Mouse (Mus musculus) small intestine, adult 10 weeks (tissue): ENCODE measurements around the gene Vmn2r33. TPM values are rescaled to one million over a fixed set of nuclear protein-coding genes. Genes with fewer than 3 reads are reported as not detected.

Source experiments
- polyA plus RNA-seq: library from polyadenylated mRNA; stranded (reverse); fragments of 350-450 nt; fragmentation: Illumina TruSeq; extraction: RNeasy Lipid Tissue Mini Kit (QIAGEN cat#74804); gene quantifications from one replicate; pipeline ENCODE4 v1.2.3, GENCODE M21; 2014; ENCODE audit warnings: low replicate concordance

Vmn2r33 gene
- not detected for polyA plus RNA-seq

DNA sequence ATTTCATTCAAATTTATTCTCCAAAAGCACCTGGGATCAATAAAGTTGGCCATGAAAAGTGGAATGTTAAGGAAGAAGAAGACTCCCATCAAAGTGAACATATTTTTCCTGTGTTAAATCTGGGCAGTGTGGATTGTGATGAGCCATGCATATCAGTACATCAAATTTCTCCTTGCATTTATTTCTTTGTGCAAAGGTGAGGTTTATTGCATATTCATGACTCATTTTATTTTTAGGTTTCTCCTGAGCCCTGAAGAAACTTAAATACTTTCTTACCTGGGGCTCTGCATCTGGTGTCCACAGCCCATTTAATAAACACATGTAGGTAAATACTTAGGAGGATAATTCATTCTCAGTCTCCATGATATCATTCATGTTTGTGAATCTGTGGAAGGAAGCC, at the start of gene Vmn2r33:
Gene Vmn2r33 (minus strand): TSS at position 101 of the 400 bp plus-strand sequence.

Other genes starting within 250 kb of the Vmn2r33 start
- not detected for gene Vmn2r30, start 229.2 kb downstream of the Vmn2r33 start, polyA plus RNA-seq
- not detected for gene Gm45783, start 192.2 kb downstream of the Vmn2r33 start, polyA plus RNA-seq
- not detected for gene Vmn2r31, start 167.1 kb downstream of the Vmn2r33 start, polyA plus RNA-seq
- not detected for gene Vmn2r32, start 86.8 kb downstream of the Vmn2r33 start, polyA plus RNA-seq
- not detected for gene Vmn2r34, start 122.7 kb upstream of the Vmn2r33 start, polyA plus RNA-seq